In the genomic region with DNA sequence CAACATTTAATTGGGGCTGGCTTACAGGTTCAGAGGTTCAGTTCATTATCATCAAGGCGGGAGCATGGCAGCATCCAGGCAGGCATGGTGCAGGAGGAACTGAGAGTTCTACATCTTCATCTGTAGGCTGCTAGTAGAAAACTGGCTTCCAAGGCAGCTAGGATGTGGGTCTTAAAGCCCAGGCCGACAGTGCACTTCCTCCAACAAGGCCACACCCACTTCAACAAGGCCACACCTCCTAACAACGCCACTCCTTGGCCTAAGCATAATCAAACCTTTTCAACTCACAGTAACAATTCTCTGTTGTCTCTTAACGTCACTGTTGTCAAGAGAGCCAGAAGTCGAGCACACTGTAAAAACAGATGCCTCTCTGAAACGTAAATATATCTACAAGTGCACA, we compare ENCODE assay signal across 9 mouse cellular contexts. TPM values are rescaled to one million over a fixed set of nuclear protein-coding genes. Genes with fewer than 3 reads are reported as not detected.
DNase-seq lines count a peak whose midpoint lies in the region; ATAC-seq and TF ChIP-seq lines count a peak whose summit lies in the region.
"Not testable (repeated sequence)": the region's sequence is repeated elsewhere in the genome, so short reads cannot be mapped to it uniquely, and the experiment has no call there.
"Had no signal": no experiment of that assay in that cellular context is flagged by ENCODE, and none has a peak within 500 bp of the region (broad histone marks: within the 10 kb centered on the region; RNA-seq: fewer than 3 reads in every experiment).

No protein-coding gene starts in this region.

- not testable (repeated sequence) for H3K9me3 ChIP-seq in heart, postnatal 0 days (replicated peaks; ENCODE audit: control insufficient read depth, low read length)

- ATAC-seq in common myeloid progenitor, adult 5-6 weeks (replicated peaks; ENCODE audit: low read depth, poor library complexity, severe bottlenecking), result peak; percentile 50; the same call in 1 of the 2 replicates
- not testable (repeated sequence) for ATAC-seq in heart, postnatal 0 days (ENCODE audit: insufficient read depth, low read depth)
- ATAC-seq in inflammation-experienced regulatory T-cells, adult 6 months, result peak; percentile 28
- ATAC-seq in megakaryocyte progenitor cell, adult 5-6 weeks (replicated peaks; ENCODE audit: poor library complexity), result peak; percentile 37; the same call in 1 of the 2 replicates

- not testable (repeated sequence) for TF ChIP-seq CTCF in heart, postnatal 0 days (IDR thresholded peaks at IDR 0.05; ENCODE audit: low read depth)

- not testable (repeated sequence) for H3K4me2 ChIP-seq in heart, postnatal 0 days (ENCODE audit: low read depth, low read length)

- not testable (repeated sequence) for TF ChIP-seq EP300 in heart, postnatal 0 days (IDR thresholded peaks at IDR 0.05; ENCODE audit: low read depth)

- H3K9ac ChIP-seq in heart, postnatal 0 days (replicated peaks; ENCODE audit: low read depth, low read length), result not testable (repeated sequence)

- 64% methylated on average over 6 of the region's 6 CpGs for WGBS in heart, postnatal 0 days

- H3K27me3 ChIP-seq in heart, postnatal 0 days (ENCODE audit: control insufficient read depth, insufficient read depth, low read length); splenic B cell, adult 2 months (ENCODE audit: control insufficient read depth, insufficient read depth, low read length, poor library complexity, severe bottlenecking): not testable (repeated sequence)

- not testable (repeated sequence) for H3K4me3 ChIP-seq in heart, postnatal 0 days (ENCODE audit: low read depth, low read length)

- not testable (repeated sequence) for H3K27ac ChIP-seq in heart, postnatal 0 days (ENCODE audit: low read depth)

- DNase-seq in CD4-positive, CD25-positive, alpha-beta regulatory T cell, adult 2 months (ENCODE audit: low read depth, low spot score), result peak; percentile 17
- peak; percentile 63 for DNase-seq in R1 (ENCODE audit: low read depth, low spot score)
- DNase-seq in heart, postnatal 0 days (ENCODE audit: low spot score), result peak; percentile 2
- peak; percentile 51 for DNase-seq in splenic B cell, adult 2 months (ENCODE audit: low read depth, low spot score)

- not testable (repeated sequence) for H3K36me3 ChIP-seq in heart, postnatal 0 days (replicated peaks; ENCODE audit: control insufficient read depth, insufficient read depth, low read length); splenic B cell, adult 2 months (ENCODE audit: control insufficient read depth, insufficient read depth, low read length, poor library complexity, severe bottlenecking)

- H3K4me1 ChIP-seq in heart, postnatal 0 days (ENCODE audit: control insufficient read depth, insufficient read depth), result not testable (repeated sequence)

RNA-seq across cellular contexts. Expression of a gene that starts 21.6 kb away (rescaled TPM):
- 3.9 and 6.9 TPM in 2 replicates for total RNA-seq in common myeloid progenitor, adult 5-6 weeks (2017)
- total RNA-seq in heart, postnatal 0 days (2014; rRNA removed; ENCODE audit: low replicate concordance), result 8.2 and 8.6 TPM in 2 replicates
- 10.2 and 11.0 TPM in 2 replicates for polyA plus RNA-seq in heart, postnatal 0 days (2015; fragmentation: Nextera tagmentation; extraction: Ambion mirVana)
- polyA plus RNA-seq in inflammation-experienced regulatory T-cells, adult 6 months (2017; shearing (Covaris generic)), result 1 to 10 TPM; 3.6 to 8.8 (median 3.6) TPM
- 1.9 and 3.9 TPM in 2 replicates for total RNA-seq in megakaryocyte progenitor cell, adult 5-6 weeks (2015)
- total RNA-seq in megakaryocyte progenitor cell, adult 5-6 weeks (2017), result 1.6 and 2.2 TPM in 2 replicates
- polyA plus RNA-seq: erythroblast, embryonic 14.5 days; G1E had no signal

Comparison
In these comparisons a context has a peak if more than half of its experiments do, and no peak if none do; other contexts are left out.
1. DNase-seq: peak in every context shown above with its lines; median percentile 63 in R1; 51 in splenic B cell, adult 2 months; 17 in CD4-positive, CD25-positive, alpha-beta regulatory T cell, adult 2 months; 2 in heart, postnatal 0 days.